Mouse (Mus musculus) limb, embryonic 14.5 days (tissue): Measurements from ENCODE around the gene Ccnc. TPM values are rescaled to one million over a fixed set of nuclear protein-coding genes. Genes with fewer than 3 reads are reported as not detected.
A peak's percentile ranks its signal among the peaks of the same experiment; 100 is the strongest.

ENCODE experiments used
- ATAC-seq: fragments of 200-750 bp; cut with Nextera tagmentation; 2 replicates; pipeline ENCODE4 v1.8.0; 2017; ENCODE audit warnings: low read depth, moderate number of reproducible peaks, moderate TSS enrichment; ENCODE audit not compliant: low FRiP score
- DNase-seq: peaks from one replicate; pipeline ENCODE4 v3.0.0-alpha.2; 2015; ENCODE audit warnings: low spot score
- H3K27ac ChIP-seq: fragments of 300-500 bp; sonication (generic); replicated peaks from 2 replicates; pipeline ENCODE4 v1.5.1; 2014; ENCODE audit warnings: low read depth, mild to moderate bottlenecking, low read length, moderate library complexity, mixed read lengths
- H3K27me3 ChIP-seq: fragments of 300-500 bp; sonication (generic); 2 replicates; pipeline ENCODE4 v1.6.1; 2014; ENCODE audit warnings: low read length, mixed read lengths; ENCODE audit not compliant: control insufficient read depth, insufficient read depth
- H3K36me3 ChIP-seq: fragments of 300-500 bp; sonication (generic); 2 replicates; pipeline ENCODE4 v1.6.1; 2014; ENCODE audit warnings: mild to moderate bottlenecking, low read length, moderate library complexity, mixed read lengths; ENCODE audit not compliant: control insufficient read depth, insufficient read depth
- H3K4me1 ChIP-seq: fragments of 300-500 bp; sonication (generic); 2 replicates; pipeline ENCODE4 v1.6.1; 2014; ENCODE audit warnings: antibody characterized with exemption, low read length, mixed read lengths; ENCODE audit not compliant: control insufficient read depth, insufficient read depth
- H3K4me2 ChIP-seq: fragments of 300-500 bp; sonication (generic); replicated peaks from 2 replicates; pipeline ENCODE4 v1.6.1; 2014; ENCODE audit warnings: low read depth, mild to moderate bottlenecking, low read length, moderate library complexity; ENCODE audit not compliant: severe bottlenecking
- H3K4me3 ChIP-seq: fragments of 300-500 bp; sonication (generic); replicated peaks from 2 replicates; pipeline ENCODE4 v1.5.1; 2014; ENCODE audit warnings: low read length
- H3K9ac ChIP-seq: fragments of 300-500 bp; sonication (generic); 2 replicates; pipeline ENCODE4 v1.6.1; 2014; ENCODE audit warnings: mild to moderate bottlenecking, low read depth, low read length, moderate library complexity; ENCODE audit not compliant: severe bottlenecking
- H3K9me3 ChIP-seq: fragments of 300-500 bp; sonication (generic); 2 replicates; pipeline ENCODE4 v1.6.1; 2016; ENCODE audit warnings: low read length; ENCODE audit not compliant: control insufficient read depth
- POLR2A ChIP-seq: fragments of 200-500 bp; IDR thresholded peaks from 2 replicates; pipeline ENCODE4 v1.8.0; 2012; ENCODE audit warnings: inconsistent platforms, mild to moderate bottlenecking, moderate library complexity, borderline replicate concordance; ENCODE audit not compliant: insufficient read depth, insufficient read length; ENCODE audit errors: extremely low read depth
- WGBS: fragments of 180-500 bp; shearing (Covaris S2); extraction: QIAGEN DNeasy Blood & Tissue Kit; methylation state at CpG from one replicate; pipeline ENCODE4 v1.1.7; 2014; 5-methylcytosine and 5-hydroxymethylcytosine counted together
- polyA plus RNA-seq, 2 experiments: library from polyadenylated mRNA; depleted of rRNA in 1 of 2; stranded (reverse) in 1 of 2; unstranded in 1 of 2; fragments of >200 nt; fragmentation: Nextera tagmentation in 1 of 2; extraction: Ambion mirVana in 1 of 2; gene quantifications; 2 replicates each; pipeline versions ENCODE4 v1.2.1 to v1.2.3; 2012 to 2014

The Ccnc gene
- polyA plus RNA-seq, 2 experiments: 17.1 to 34.7 TPM

GRCm38 (mm10) chr4:21686934-21687333 lies 40.6 kb upstream of the Ccnc start:
- no peaks in the 10 kb centered on the region for H3K36me3 ChIP-seq
- no peak overlapping the region for H3K4me2 ChIP-seq
- no peak overlapping the region for H3K4me3 ChIP-seq
- WGBS: 0% methylated on average over 5 of the region's 5 CpGs
- peaks cover 6% of the 10 kb centered on the region; the same call in 1 of the 2 replicates for H3K4me1 ChIP-seq
- no peak overlapping the region for H3K9ac ChIP-seq
- no peak for TF ChIP-seq POLR2A
- DNase-seq (no peak), ATAC-seq (no peak)
- peaks cover 100% of the 10 kb centered on the region for H3K27me3 ChIP-seq
- no peak overlapping the region for H3K27ac ChIP-seq
- no peaks in the 10 kb centered on the region for H3K9me3 ChIP-seq

GRCm38 (mm10) chr4:21687783-21688702 lies 39.5 kb upstream of the Ccnc start:
- Histone ChIP-seq H3K4me1 (peaks cover 6% of the 10 kb centered on the region; the same call in 1 of the 2 replicates), H3K36me3 (no peaks in the 10 kb centered on the region), H3K27me3 (peaks cover 100% of the 10 kb centered on the region), H3K9ac (peak overlapping the region; percentile 17; the same call in 1 of the 2 replicates), H3K4me3 (peak overlapping the region; percentile 45), H3K27ac (no peak overlapping the region), H3K4me2 (peak overlapping the region; percentile 86), H3K9me3 (no peaks in the 10 kb centered on the region)
- DNase-seq (no peak), ATAC-seq (peak; percentile 36; the same call in 1 of the 2 replicates)
- WGBS: 1% methylated on average over 36 of the region's 51 CpGs
- no peak for TF ChIP-seq POLR2A

GRCm38 (mm10) chr4:21688703-21689200 lies 38.7 kb upstream of the Ccnc start:
- Histone ChIP-seq H3K4me1 (peaks cover 6% of the 10 kb centered on the region; the same call in 1 of the 2 replicates), H3K9me3 (no peaks in the 10 kb centered on the region), H3K4me2 (peak overlapping the region; percentile 86), H3K27ac (no peak overlapping the region), H3K36me3 (no peaks in the 10 kb centered on the region), H3K4me3 (peak overlapping the region; percentile 45), H3K9ac (peak overlapping the region; percentile 17; the same call in 1 of the 2 replicates), H3K27me3 (peaks cover 95% of the 10 kb centered on the region)
- DNase-seq (no peak), ATAC-seq (peak; percentile 4; the same call in 1 of the 2 replicates)
- under 1% methylated on average over 25 of the region's 64 CpGs for WGBS
- no peak for TF ChIP-seq POLR2A

GRCm38 (mm10) chr4:21689492-21689941 lies 38.0 kb upstream of the Ccnc start:
- Histone ChIP-seq H3K4me3 (peak overlapping the region; percentile 5; the same call in 1 of the 2 replicates), H3K36me3 (no peaks in the 10 kb centered on the region), H3K9me3 (no peaks in the 10 kb centered on the region), H3K27ac (no peak overlapping the region), H3K4me2 (peak overlapping the region; percentile 86), H3K9ac (no peak overlapping the region), H3K27me3 (peaks cover 88% of the 10 kb centered on the region), H3K4me1 (peaks cover 6% of the 10 kb centered on the region; the same call in 1 of the 2 replicates)
- no peak for ATAC-seq
- TF ChIP-seq POLR2A: no peak
- under 1% methylated on average over 18 of the region's 18 CpGs for WGBS
- no peak for DNase-seq

GRCm38 (mm10) chr4:21690221-21690620 lies 37.3 kb upstream of the Ccnc start:
- peaks cover 6% of the 10 kb centered on the region; the same call in 1 of the 2 replicates for H3K4me1 ChIP-seq
- no peak overlapping the region for H3K27ac ChIP-seq
- H3K36me3 ChIP-seq: no peaks in the 10 kb centered on the region
- 8% methylated on average over 7 of the region's 7 CpGs for WGBS
- no peak overlapping the region for H3K9ac ChIP-seq
- no peak for DNase-seq
- no peak for TF ChIP-seq POLR2A
- no peak overlapping the region for H3K4me3 ChIP-seq
- H3K9me3 ChIP-seq: no peaks in the 10 kb centered on the region
- no peak overlapping the region for H3K4me2 ChIP-seq
- no peak for ATAC-seq
- H3K27me3 ChIP-seq: peaks cover 81% of the 10 kb centered on the region
